Mouse (Mus musculus) stomach, adult 2 months (tissue): Measurements from ENCODE around the gene Btnl10. TPM values are rescaled to one million over a fixed set of nuclear protein-coding genes. Genes with fewer than 3 reads are reported as not detected.

ENCODE experiments used
- polyA plus RNA-seq: library from polyadenylated mRNA; depleted of rRNA; stranded (reverse); fragments of >200 nt; gene quantifications from 2 replicates; pipeline ENCODE4 v1.2.3, GENCODE M21; 2012; rRNA removed

Gene Btnl10
- polyA plus RNA-seq, result not detected in 2 replicates

GRCm38 (mm10) chr11:58917745-58918366 lies at the start of gene Btnl10:
Btnl10 (plus strand) TSS chr11:58917908.

GRCm38 (mm10) chr11:58903511-58904409 lies 13.9 kb upstream of the Btnl10 start, which contains the start of gene Zfp39:
Zfp39 (minus strand) TSS chr11:58904225.

GRCm38 (mm10) chr11:58938322-58939087 lies 20.8 kb downstream of the Btnl10 start, which contains the start of gene Rnf187:
Rnf187 (minus strand) TSS chr11:58938916.

GRCm38 (mm10) chr11:58948542-58949479 lies 31.1 kb downstream of the Btnl10 start, which contains the start of gene Hist3h2ba:
Hist3h2ba (plus strand) TSS chr11:58948920.

GRCm38 (mm10) chr11:58954420-58955142 lies 36.9 kb downstream of the Btnl10 start, which contains the start of the genes Hist3h2a and Trim17:
Hist3h2a (plus strand) TSS chr11:58954685.
Trim17 (plus strand) TSS chr11:58954685.

Other genes starting within 250 kb of the Btnl10 start
- gene Olfr320, start 236.8 kb upstream of the Btnl10 start, polyA plus RNA-seq, result not detected in 2 replicates
- gene Olfr319, start 218.7 kb upstream of the Btnl10 start, polyA plus RNA-seq, result not detected in 2 replicates
- not detected in 2 replicates for gene Olfr318, start 193.9 kb upstream of the Btnl10 start, polyA plus RNA-seq
- not detected in 2 replicates for gene Olfr317, start 178.7 kb upstream of the Btnl10 start, polyA plus RNA-seq
- not detected in 2 replicates for gene Olfr316, start 165.2 kb upstream of the Btnl10 start, polyA plus RNA-seq
- gene Olfr315, start 144.7 kb upstream of the Btnl10 start, polyA plus RNA-seq, result not detected in 2 replicates
- gene Olfr314, start 135.0 kb upstream of the Btnl10 start, polyA plus RNA-seq, result not detected in 2 replicates
- 0.26 and 0.61 TPM in 2 replicates for gene Fam183b, start 115.9 kb upstream of the Btnl10 start, polyA plus RNA-seq
- not detected in 2 replicates for gene Olfr313, start 102.9 kb upstream of the Btnl10 start, polyA plus RNA-seq
- not detected in 2 replicates for gene Olfr312, start 88.7 kb upstream of the Btnl10 start, polyA plus RNA-seq
- gene Olfr311, start 78.7 kb upstream of the Btnl10 start, polyA plus RNA-seq, result not detected in 2 replicates
- 0.38 and 0.61 TPM in 2 replicates for gene Gm12258, start 70.8 kb upstream of the Btnl10 start, polyA plus RNA-seq
- gene 2810021J22Rik, start 50.7 kb upstream of the Btnl10 start, polyA plus RNA-seq, result 1.1 and 1.4 TPM in 2 replicates
- 0.11 and 0.12 TPM in 2 replicates for gene Zfp39, start 13.7 kb upstream of the Btnl10 start, polyA plus RNA-seq
- 102 and 188 TPM in 2 replicates for gene Rnf187, start 21.0 kb downstream of the Btnl10 start, polyA plus RNA-seq
- gene Hist3h2ba, start 31.0 kb downstream of the Btnl10 start, polyA plus RNA-seq, result 1.8 and 3.1 TPM in 2 replicates
- gene Hist3h2a, start 36.8 kb downstream of the Btnl10 start, polyA plus RNA-seq, result 7.0 and 8.4 TPM in 2 replicates
- gene Trim17, start 36.8 kb downstream of the Btnl10 start, polyA plus RNA-seq, result 0.05 and 0.08 TPM in 2 replicates
- gene Trim11, start 60.2 kb downstream of the Btnl10 start, polyA plus RNA-seq, result 15.6 and 16.0 TPM in 2 replicates
- gene Obscn, start 218.5 kb downstream of the Btnl10 start, polyA plus RNA-seq, result 2.6 and 4.2 TPM in 2 replicates
- gene Iba57, start 245.8 kb downstream of the Btnl10 start, polyA plus RNA-seq, result 4.4 and 5.0 TPM in 2 replicates